Mouse (Mus musculus): ENCODE results near the gene Cables2. TPM values are rescaled to one million over a fixed set of nuclear protein-coding genes. Genes with fewer than 3 reads are reported as not detected.

Gene Cables2
- polyA plus RNA-seq (2015; fragmentation: Nextera tagmentation; extraction: Ambion mirVana) = 9.3 and 12.5 TPM in 2 replicates

- peak; percentile 94 for ATAC-seq (ENCODE audit: insufficient number of reproducible peaks, low FRiP score, low TSS enrichment, low read depth)
- Histone ChIP-seq H3K4me1 (peaks cover 31% of the 10 kb centered on the region), H3K36me3 (0 out of 2 replicates have a peak, but pooled peaks cover 10% of the 10 kb centered on the region), H3K27me3 (0 out of 2 replicates have a peak, but pooled peaks cover 3% of the 10 kb centered on the region), H3K27ac (peak within 1 kb of the TSS; percentile 54), H3K9me3 (no peaks in the 10 kb centered on the region), H3K4me2 (peak within 1 kb of the TSS; percentile 86), H3K9ac (peak within 1 kb of the TSS; percentile 91), H3K4me3 (peak within 1 kb of the TSS; percentile 86)
- WGBS = 6% methylated on average over 67 of the region's 68 CpGs
Measured at GRCm38 (mm10) chr2:180273394-180274244, at the start of gene Cables2. Gene Cables2 (minus strand): TSS chr2:180273496.

- Histone ChIP-seq H3K4me3 (no peak overlapping the region), H3K4me2 (no peak overlapping the region), H3K4me1 (peaks cover 5% of the 10 kb centered on the region; the same call in 1 of the 2 replicates), H3K9ac (no peak overlapping the region), H3K36me3 (no peaks in the 10 kb centered on the region), H3K9me3 (no peaks in the 10 kb centered on the region), H3K27me3 (no peaks in the 10 kb centered on the region), H3K27ac (no peak overlapping the region)
- WGBS = 15% methylated on average over 14 of the region's 14 CpGs
- ATAC-seq (ENCODE audit: insufficient number of reproducible peaks, low FRiP score, low TSS enrichment, low read depth) = no peak
Measured at GRCm38 (mm10) chr2:180322674-180323355, 49.5 kb upstream of the Cables2 start.

- WGBS = 71% methylated on average over 4 of the region's 4 CpGs
- Histone ChIP-seq H3K4me2 (no peak overlapping the region), H3K27me3 (no peaks in the 10 kb centered on the region), H3K9me3 (no peaks in the 10 kb centered on the region), H3K4me3 (no peak overlapping the region), H3K36me3 (no peaks in the 10 kb centered on the region), H3K27ac (no peak overlapping the region), H3K9ac (no peak overlapping the region), H3K4me1 (peaks cover 5% of the 10 kb centered on the region; the same call in 1 of the 2 replicates)
- no peak for ATAC-seq (ENCODE audit: insufficient number of reproducible peaks, low FRiP score, low TSS enrichment, low read depth)
Measured at GRCm38 (mm10) chr2:180320216-180320615, 46.9 kb upstream of the Cables2 start.

- 61% methylated on average over 7 of the region's 7 CpGs for WGBS
- H3K9ac ChIP-seq = no peak overlapping the region
- H3K36me3 ChIP-seq = no peaks in the 10 kb centered on the region
- no peaks in the 10 kb centered on the region for H3K9me3 ChIP-seq
- no peak overlapping the region for H3K4me3 ChIP-seq
- no peak overlapping the region for H3K27ac ChIP-seq
- ATAC-seq (ENCODE audit: insufficient number of reproducible peaks, low FRiP score, low TSS enrichment, low read depth) = no peak
- no peaks in the 10 kb centered on the region for H3K27me3 ChIP-seq
- no peak overlapping the region for H3K4me2 ChIP-seq
- peaks cover 1% of the 10 kb centered on the region; the same call in 1 of the 2 replicates for H3K4me1 ChIP-seq
Measured at GRCm38 (mm10) chr2:180317591-180317990, 44.3 kb upstream of the Cables2 start.

- Histone ChIP-seq H3K9ac (no peak overlapping the region), H3K27ac (no peak overlapping the region), H3K4me1 (no peaks in the 10 kb centered on the region), H3K9me3 (no peaks in the 10 kb centered on the region), H3K4me3 (no peak overlapping the region), H3K27me3 (no peaks in the 10 kb centered on the region), H3K4me2 (no peak overlapping the region), H3K36me3 (no peaks in the 10 kb centered on the region)
- 77% methylated on average over 2 of the region's 2 CpGs for WGBS
- ATAC-seq (ENCODE audit: insufficient number of reproducible peaks, low FRiP score, low TSS enrichment, low read depth) = no peak
Measured at GRCm38 (mm10) chr2:180314292-180314691, 41.0 kb upstream of the Cables2 start.

GRCm38 (mm10) chr2:180311147-180311546 lies 37.9 kb upstream of the Cables2 start:
- no peaks in the 10 kb centered on the region for H3K36me3 ChIP-seq
- H3K27ac ChIP-seq = no peak overlapping the region
- 77% methylated on average over 4 of the region's 4 CpGs for whole genome bisulfite sequencing
- H3K9me3 ChIP-seq = no peaks in the 10 kb centered on the region
- no peaks in the 10 kb centered on the region for H3K4me1 ChIP-seq
- H3K9ac ChIP-seq = no peak overlapping the region
- no peak for ATAC-seq (ENCODE audit: insufficient number of reproducible peaks, low FRiP score, low TSS enrichment, low read depth)
- no peak overlapping the region for H3K4me3 ChIP-seq
- no peaks in the 10 kb centered on the region for H3K27me3 ChIP-seq
- no peak overlapping the region for H3K4me2 ChIP-seq

GRCm38 (mm10) chr2:180307680-180308079 lies 34.4 kb upstream of the Cables2 start:
- Histone ChIP-seq H3K4me2 (no peak overlapping the region), H3K9me3 (no peaks in the 10 kb centered on the region), H3K4me1 (no peaks in the 10 kb centered on the region), H3K36me3 (no peaks in the 10 kb centered on the region), H3K4me3 (no peak overlapping the region), H3K9ac (no peak overlapping the region), H3K27me3 (no peaks in the 10 kb centered on the region), H3K27ac (no peak overlapping the region)
- no peak for ATAC-seq (ENCODE audit: insufficient number of reproducible peaks, low FRiP score, low TSS enrichment, low read depth)
- WGBS = 63% methylated on average over 2 of the region's 2 CpGs

GRCm38 (mm10) chr2:180306423-180307168 lies 33.3 kb upstream of the Cables2 start:
- H3K36me3 ChIP-seq = no peaks in the 10 kb centered on the region
- H3K9ac ChIP-seq = no peak overlapping the region
- no peaks in the 10 kb centered on the region for H3K27me3 ChIP-seq
- H3K4me3 ChIP-seq = no peak overlapping the region
- H3K4me1 ChIP-seq = no peaks in the 10 kb centered on the region
- 79% methylated on average over 8 of the region's 8 CpGs for WGBS
- H3K9me3 ChIP-seq = no peaks in the 10 kb centered on the region; the same call in 1 of the 2 replicates
- no peak for ATAC-seq (ENCODE audit: insufficient number of reproducible peaks, low FRiP score, low TSS enrichment, low read depth)
- no peak overlapping the region for H3K4me2 ChIP-seq
- no peak overlapping the region for H3K27ac ChIP-seq

GRCm38 (mm10) chr2:180306009-180306408 lies 32.7 kb upstream of the Cables2 start:
- no peaks in the 10 kb centered on the region for H3K27me3 ChIP-seq
- H3K4me1 ChIP-seq = no peaks in the 10 kb centered on the region
- H3K9ac ChIP-seq = no peak overlapping the region
- H3K4me3 ChIP-seq = no peak overlapping the region
- no peaks in the 10 kb centered on the region; the same call in 1 of the 2 replicates for H3K9me3 ChIP-seq
- no peaks in the 10 kb centered on the region for H3K36me3 ChIP-seq
- H3K27ac ChIP-seq = no peak overlapping the region
- H3K4me2 ChIP-seq = no peak overlapping the region
- ATAC-seq (ENCODE audit: insufficient number of reproducible peaks, low FRiP score, low TSS enrichment, low read depth) = no peak
- WGBS = 64% methylated on average over 2 of the region's 2 CpGs

- H3K9me3 ChIP-seq = no peaks in the 10 kb centered on the region; the same call in 1 of the 2 replicates
- no peak overlapping the region for H3K4me3 ChIP-seq
- no peak for ATAC-seq (ENCODE audit: insufficient number of reproducible peaks, low FRiP score, low TSS enrichment, low read depth)
- WGBS = 79% methylated on average over 3 of the region's 3 CpGs
- no peak overlapping the region for H3K27ac ChIP-seq
- no peaks in the 10 kb centered on the region for H3K36me3 ChIP-seq
- no peak overlapping the region for H3K4me2 ChIP-seq
- no peaks in the 10 kb centered on the region for H3K4me1 ChIP-seq
- H3K9ac ChIP-seq = no peak overlapping the region
- H3K27me3 ChIP-seq = no peaks in the 10 kb centered on the region
Measured at GRCm38 (mm10) chr2:180305490-180305889, 32.2 kb upstream of the Cables2 start.

- no peak for ATAC-seq (ENCODE audit: insufficient number of reproducible peaks, low FRiP score, low TSS enrichment, low read depth)
- Histone ChIP-seq H3K27me3 (no peaks in the 10 kb centered on the region), H3K4me3 (no peak overlapping the region), H3K4me1 (no peaks in the 10 kb centered on the region), H3K36me3 (no peaks in the 10 kb centered on the region), H3K4me2 (no peak overlapping the region), H3K9ac (no peak overlapping the region), H3K27ac (no peak overlapping the region), H3K9me3 (no peaks in the 10 kb centered on the region; the same call in 1 of the 2 replicates)
- WGBS = 60% methylated on average over 4 of the region's 4 CpGs
Measured at GRCm38 (mm10) chr2:180304554-180304953, 31.3 kb upstream of the Cables2 start.

Data from limb, embryonic 15.5 days (tissue).